Mouse (Mus musculus) adrenal gland, adult 18-20 months (tissue): ENCODE measurements around the gene Slc7a6. TPM values are rescaled to one million over a fixed set of nuclear protein-coding genes. Genes with fewer than 3 reads are reported as not detected.

Experiments used
- DNase-seq, 2 experiments: peaks; one replicate each; pipeline ENCODE4 v3.0.0; 2021 to 2022; ENCODE audit warnings: low spot score in 2 of 2
- long read RNA-seq, 2 experiments: library from polyadenylated mRNA; stranded (forward); transcript quantifications; one replicate each; pipeline ENCODE4 v2.0.0; 2021
- total RNA-seq, 2 experiments: library from RNA; stranded (reverse); gene quantifications; 1 replicate in 1 of 2; 2 replicates in 1 of 2; pipeline ENCODE4 v1.2.3; 2021

The Slc7a6 gene
- total RNA-seq, result 10 to 100 TPM; 21.5 to 28.0 TPM
- long read RNA-seq, experiment 1, partial matches to known transcripts, result 3 of 7 reads
- long read RNA-seq, experiment 1, other reads (novel, unspliced or antisense), result 2 of 7 reads
- long read RNA-seq, experiment 2, transcript Slc7a6-201 (10 exons, 3,750 nt), result major isoform, 7 of 13 reads
- long read RNA-seq, experiment 2, partial matches to known transcripts, result 3 of 13 reads
- long read RNA-seq, experiment 2, other reads (novel, unspliced or antisense), result 3 of 13 reads

DNA sequence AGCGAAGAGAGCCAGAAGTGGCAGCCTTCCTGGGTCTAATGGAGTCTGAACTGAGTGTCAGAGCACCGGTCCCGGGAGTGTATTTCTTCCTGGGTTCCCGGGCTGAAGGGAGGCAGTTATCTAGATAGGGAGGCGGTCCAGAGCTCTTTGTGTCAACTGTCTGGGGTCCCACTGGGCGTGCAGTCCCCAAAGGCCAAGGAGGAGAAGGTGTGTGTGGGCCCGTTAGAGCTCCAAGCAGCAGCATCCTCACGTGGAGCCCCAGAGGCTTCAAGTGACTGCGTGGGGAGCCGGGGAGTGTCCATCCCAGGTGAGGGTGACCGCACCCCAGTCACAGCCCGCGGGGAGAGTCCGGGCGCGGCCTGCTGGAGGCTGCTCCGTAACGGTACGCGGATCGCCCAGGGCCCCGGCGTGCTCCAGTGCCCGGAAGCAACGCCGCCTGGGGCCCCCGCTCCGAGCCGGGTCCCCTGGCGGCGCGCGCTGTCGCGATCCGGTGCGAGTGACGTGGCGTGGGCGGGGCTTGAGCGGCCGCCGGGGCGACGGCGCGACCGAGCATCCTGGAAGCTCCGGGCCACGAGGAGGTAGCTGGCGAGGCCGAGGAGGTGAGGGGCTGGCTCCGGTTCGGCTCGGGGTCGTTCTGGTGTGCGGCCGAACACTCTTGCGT is at the start of gene Slc7a6:
Gene Slc7a6, plus strand, starts transcription at position 502 of the 661 bp plus-strand sequence.
- DNase-seq, result peak; percentile 88 to 91

DNA sequence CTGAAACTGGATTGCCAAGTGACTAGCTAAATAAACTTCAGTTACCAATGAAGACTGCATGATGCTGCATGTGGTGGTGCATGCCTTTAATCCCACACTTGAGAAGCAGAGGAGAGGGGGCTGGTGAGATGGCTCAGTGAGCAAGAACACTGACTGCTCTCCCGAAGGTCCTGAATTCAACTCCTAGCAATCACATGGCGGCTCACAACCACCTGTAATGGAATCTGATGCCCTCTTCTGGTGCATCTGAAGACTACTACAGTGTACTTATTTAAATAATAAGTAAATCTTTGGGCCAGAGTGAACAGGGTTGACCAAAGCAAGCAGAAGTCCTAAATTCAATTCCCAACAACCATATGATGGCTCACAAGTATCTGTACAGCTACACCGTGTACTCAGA is 45.2 kb upstream of the Slc7a6 start:
- no peak for DNase-seq

DNA sequence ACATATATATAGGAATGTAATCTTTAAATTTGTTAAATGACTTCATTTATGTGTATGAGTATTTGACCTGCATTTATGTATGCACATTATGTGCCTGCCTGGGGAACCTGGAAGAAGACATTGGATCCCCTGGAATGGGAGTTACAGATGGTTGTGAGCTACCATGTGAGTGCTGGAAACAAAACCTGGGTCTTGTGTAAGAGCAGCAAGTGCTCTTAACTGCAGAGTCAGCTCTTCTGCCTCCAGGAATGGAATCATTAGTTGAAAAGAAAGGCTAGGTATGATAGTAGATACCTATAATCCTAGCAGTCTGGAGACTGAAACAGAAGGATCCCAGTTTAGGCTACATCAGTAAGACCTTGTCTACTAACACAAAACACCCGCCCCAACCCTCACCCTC is 42.6 kb upstream of the Slc7a6 start:
- DNase-seq, result no peak

DNA sequence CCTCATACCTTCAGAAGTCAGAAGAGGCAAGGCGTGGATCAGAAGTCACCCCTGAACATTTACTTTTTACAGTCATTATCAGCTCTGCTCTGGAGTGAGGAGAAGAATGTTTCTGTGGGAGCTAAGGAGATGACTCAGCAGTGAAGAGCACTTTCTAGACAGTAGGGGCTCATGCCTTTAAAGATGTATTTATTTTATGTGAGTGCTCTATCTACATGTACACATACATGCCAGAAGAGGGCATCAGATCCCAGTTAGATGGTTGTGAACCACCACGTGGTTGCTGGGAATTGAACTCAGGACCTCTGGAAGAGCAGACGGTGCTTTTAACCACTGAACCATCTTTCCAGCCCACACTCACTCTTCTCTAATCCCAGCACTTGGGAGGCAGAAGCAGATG is 41.6 kb upstream of the Slc7a6 start:
- DNase-seq, result no peak

DNA sequence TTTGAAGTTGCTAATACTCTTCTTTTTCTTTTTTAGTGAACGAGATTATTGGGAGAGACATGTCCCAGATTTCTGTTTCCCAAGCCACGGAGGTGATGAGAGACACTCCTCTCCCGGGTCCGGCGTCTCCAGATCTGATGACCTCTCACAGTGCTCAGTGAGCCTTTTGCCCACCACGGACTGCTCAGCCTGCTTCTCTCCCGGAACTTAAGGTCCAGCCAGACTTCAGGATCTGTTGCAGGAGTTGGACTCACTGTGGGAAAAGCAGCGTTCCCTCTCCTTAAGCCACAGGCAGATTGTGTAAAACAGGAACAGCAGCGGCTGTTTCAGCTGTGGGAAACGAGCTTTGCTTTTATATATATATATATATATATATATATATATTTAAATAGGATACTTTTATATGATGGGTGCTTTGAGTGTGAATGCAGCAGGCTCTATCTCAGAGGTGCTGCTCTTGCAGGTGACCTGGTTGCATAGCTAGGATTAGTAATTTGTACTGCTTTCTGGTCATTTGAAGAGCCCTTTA is 40.7 kb upstream of the Slc7a6 start:
- no peak for DNase-seq

DNA sequence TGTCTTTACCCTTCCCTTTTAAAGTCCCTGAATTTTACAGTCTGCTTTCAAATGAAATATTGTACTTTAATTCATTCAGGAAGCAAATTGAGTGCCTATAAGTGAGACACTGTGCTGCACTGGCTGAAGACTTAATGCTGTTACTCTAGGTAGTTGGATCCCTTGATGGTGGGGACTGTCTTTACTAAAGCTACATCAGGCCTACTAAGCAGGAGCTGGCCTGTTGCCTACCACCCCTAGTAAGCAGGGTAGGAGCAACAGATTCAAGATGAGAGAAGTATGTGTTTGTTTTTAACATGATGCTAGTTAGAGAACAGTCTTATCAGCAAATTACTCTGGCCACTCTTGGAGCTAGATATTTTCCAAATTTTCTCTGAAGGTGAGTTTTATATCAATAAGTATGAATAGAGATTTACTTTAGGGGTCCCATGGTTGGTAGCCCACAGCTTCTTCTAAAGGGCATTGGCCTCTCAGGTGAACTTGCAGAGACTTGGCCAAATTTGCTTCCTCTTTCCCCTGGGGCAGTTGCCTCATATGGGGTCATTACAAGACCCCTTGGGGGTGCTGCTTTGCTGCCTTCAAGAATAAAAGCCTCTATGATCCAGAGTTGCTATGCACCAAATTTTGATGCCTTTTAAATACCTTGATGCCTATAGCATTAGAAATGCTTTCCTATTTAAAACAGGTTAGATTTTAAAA is 39.3 kb upstream of the Slc7a6 start:
- DNase-seq, result no peak

DNA sequence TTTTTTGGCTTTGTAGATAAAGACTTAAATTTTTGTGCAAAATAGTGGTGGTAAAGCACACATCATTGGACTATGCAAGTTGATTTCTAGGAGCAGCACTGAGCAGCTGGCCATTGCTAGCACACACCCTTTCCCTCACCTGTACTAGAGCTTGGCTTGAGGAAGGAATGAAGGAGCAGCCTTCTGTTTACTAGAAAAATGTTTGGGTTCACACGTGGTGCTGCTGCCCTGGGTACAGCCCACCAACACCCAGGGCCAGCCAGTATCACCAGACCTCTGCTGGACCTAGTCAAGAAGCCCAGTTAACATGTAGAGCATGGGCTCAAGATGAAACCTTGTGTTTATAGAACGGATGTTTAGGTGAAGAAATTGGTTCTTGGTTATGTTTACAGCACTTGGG is 38.7 kb upstream of the Slc7a6 start:
- DNase-seq, result no peak

DNA sequence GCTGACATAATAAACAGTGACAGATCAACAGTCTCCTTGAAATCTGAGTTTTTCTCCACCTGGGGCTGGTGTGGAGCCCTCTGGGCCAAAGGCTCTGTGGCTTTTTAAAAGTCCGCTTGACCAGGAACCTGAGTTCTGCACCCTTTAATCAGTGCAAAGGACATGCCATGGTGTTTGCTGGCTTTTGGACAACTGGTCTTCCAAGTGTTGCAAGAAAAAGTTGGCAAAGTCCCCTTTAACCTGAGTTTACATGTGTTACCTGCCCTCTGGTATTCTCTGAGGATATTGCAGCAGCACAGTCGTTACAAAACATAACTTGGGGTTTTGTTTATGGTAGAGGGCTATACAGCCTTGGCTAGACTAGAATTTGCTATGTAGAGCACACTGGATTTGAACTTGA is 38.2 kb upstream of the Slc7a6 start:
- no peak for DNase-seq

DNA sequence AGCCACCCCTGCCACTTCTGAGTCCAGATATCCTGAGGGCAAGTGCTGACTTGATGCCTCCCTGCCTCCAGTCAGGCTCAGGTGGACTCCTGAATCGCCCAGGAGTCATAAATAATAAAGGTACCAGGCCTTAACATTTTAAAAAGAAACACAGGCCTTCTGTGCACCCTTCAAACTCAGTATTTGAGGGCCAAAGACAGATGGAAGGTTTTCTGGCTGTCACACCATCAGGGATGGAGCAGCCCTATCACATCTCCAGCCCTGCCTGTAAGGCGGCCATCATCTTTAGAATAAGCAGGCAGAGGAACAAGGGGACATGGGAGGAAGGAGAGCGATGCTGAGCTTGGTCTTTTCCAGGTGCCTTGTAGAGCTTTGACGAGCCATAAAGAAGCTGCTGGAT is 37.6 kb upstream of the Slc7a6 start:
- DNase-seq, result no peak

DNA sequence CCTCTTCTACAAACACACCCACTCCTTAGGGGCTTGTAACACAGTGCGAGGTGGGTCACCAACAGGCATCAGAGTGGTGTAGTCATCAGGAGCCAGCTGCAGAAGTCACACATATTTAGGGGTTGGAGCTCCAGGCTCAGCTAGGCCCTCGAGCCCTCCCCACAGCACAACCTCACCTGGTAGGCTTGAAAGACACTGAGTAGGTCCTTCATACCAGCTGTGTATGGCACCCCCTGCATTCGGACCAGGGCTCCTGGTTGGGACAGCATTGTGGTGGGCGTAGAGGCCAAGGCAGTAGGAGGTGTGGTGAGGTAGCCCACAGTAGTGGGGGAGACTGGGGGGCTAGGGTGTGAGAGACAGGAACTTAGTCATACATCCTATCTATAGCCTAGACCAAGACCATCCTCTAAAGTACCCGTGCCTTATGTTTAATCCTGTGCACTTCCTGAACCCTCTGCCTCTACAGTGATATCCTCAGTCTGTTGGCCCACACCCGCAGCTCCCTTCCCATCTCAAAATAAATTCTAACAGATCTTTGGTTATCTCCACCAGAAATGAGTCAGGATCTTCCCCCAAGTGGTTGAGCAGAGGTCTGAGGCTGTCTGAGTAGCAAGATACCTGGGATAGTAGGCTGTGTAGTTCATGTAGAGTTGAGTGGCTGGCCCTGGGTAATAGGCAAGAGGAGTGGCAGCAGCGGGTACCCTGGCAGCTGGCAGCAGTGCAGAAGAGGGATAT is 37.0 kb upstream of the Slc7a6 start:
- no peak for DNase-seq

DNA sequence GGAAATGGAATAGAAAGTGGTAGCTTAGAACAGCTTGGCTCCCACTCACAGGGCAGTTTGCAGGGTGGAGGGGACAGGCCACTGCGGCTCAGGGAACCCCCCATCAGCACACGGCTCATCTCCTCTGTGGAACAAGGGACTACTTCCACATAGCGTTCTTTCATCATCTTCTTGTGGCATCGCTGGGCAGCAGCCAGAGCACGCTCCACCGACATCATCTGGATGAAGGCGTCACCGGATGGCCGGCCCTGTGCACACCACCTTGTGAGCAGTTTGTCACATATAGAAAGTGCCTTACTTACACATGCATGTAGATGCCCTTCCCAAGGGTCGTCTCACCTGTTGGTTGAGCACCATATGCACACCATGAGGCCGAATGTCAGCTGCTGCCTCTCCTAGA is 36.3 kb upstream of the Slc7a6 start:
- DNase-seq, result no peak

DNA sequence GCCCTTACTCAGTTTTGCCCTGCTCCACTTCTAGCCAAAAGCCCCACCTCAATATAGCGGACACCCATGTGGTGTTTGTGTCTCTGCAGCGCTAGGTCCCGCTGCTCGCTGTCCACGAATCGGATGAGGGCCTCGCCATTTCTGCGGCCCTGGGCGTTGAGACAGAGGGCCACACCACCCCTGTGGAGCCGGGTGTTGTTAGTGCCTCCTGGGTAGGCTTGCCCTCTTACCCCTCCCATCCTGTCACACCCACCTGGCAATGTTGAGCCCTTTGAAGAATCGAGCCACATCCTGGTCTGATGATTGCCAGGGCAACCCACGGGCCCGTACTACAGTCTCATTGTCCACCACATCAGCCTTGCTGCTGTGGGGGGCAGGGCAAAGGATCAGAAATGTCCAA is 35.1 kb upstream of the Slc7a6 start:
- no peak for DNase-seq

DNA sequence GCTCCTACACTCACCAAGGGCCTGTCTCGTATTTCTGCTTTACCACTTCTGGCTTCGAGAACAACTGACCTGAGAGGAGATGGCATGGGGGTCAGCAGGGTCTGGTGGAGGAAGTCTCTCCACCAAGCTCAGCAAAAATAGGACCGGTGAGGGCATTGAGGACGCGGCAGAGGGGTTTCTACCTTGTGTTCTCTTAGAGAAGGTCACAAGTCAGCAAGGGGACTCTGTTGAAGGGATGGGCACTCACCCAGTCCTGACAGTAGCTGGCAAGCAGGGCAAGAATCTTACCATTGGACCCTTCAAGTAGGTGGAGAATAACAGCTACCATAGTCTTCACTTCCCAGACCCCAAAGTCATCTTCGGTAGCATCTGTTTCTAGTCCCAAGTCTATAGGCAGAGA is 34.7 kb upstream of the Slc7a6 start:
- DNase-seq, result no peak

DNA sequence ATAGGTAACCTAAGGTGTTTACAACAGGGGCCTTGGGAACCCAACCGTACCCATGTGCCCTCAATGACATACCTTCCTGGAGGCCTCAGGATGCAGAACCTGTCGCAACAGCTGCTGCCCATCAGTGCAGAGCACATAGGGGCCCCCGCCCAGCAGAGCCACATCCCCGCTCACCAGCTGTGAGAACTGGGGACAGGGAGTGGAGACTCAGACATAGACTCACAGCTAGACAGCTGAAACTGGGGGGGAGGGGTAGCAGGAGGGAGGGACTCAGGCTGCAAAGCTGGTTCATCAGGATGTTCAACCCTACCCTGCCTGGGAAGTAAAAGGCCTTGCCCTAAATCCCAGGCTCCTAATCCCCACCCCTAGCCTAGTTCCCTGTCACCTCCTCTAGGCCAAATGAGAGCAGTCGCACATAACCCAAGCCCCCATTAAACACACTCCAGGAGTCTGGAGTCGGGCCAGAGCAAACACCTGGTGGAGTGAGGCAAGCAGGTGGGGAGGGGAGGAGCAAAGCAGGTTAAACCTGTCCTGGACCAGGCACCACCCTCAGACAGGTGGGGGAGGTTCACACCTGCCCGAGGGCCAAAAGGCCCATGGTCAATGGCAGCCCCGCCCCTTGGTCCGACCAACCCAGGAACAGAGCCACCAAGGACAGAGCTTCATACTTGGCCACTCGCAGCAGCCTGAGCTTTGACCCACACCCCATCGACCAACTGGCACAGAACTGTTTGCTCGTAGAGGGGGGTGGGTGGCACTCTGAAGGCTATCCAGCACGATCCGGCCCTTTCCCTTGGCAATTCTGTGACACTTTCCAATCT is 33.7 kb upstream of the Slc7a6 start:
- DNase-seq, result no peak

DNA sequence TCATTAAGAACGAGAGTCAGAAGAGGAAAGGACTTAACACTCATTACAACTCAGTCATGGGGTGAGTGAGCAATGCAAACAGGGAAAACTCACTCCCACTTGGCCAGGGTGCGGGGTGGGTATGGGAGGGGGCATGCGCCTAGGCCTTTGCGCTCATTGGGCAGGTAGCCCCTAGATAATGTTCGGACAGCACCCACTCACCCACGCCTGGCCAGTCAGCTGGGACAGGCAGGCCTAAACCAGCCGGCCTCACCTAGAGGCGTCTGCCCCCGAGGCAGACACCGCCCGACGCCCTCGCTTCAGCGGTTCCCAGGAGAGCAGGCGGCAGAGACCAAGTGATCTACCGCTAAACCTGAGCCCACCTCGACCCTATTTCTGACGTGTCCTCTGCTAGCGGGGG is 33.0 kb upstream of the Slc7a6 start:
- no peak for DNase-seq

DNA sequence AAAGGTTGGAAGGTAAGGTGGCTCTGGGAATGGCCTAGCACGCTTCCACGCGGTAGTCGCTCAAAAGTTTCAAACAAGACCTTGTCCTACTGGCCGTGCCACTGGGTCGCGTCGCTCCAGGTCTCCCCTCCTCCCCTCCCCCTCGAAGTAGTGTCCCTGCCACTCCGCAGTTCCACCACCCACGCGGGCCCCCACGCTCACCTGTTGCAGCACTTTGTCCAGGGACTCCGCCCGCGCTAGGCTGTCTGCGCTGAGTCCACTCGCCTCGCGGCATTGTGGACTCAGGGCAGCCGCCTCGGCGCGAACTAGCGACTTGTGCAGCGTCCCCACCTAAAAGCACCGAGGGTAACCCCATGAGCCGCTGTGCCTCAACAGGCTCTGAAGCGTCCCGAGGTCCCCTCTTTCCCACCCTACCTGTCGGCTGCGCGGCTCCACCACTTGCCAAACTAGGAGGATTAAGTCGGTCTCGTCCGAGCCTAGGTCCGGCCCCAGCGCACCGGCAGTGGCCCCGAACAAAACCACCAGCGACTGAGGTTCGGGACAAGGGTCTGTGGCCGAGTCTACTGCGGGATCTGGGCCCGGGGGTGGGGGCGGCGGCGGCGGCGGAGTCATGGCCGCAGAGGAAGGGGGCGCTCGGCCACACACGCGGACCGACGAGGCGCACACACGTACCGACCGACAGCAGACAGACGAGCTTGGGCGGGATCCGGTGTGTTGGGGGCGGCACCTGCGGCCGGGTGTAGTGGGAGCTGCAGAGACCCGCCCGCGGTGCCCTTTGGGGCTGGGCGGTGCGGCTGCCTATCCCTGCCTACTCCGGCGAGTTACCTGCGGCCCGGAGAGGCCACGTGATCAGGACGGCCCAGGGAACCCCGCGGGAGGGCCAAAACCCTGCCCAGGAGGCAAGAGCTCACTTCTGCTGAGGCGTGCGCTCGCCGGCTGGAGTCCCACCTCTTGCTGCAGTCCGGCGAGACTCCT is 32.2 kb upstream of the Slc7a6 start, which contains the start of gene Esrp2:
Gene Esrp2, minus strand, starts transcription at position 819 of the 975 bp plus-strand sequence.
- DNase-seq, result no peak

DNA sequence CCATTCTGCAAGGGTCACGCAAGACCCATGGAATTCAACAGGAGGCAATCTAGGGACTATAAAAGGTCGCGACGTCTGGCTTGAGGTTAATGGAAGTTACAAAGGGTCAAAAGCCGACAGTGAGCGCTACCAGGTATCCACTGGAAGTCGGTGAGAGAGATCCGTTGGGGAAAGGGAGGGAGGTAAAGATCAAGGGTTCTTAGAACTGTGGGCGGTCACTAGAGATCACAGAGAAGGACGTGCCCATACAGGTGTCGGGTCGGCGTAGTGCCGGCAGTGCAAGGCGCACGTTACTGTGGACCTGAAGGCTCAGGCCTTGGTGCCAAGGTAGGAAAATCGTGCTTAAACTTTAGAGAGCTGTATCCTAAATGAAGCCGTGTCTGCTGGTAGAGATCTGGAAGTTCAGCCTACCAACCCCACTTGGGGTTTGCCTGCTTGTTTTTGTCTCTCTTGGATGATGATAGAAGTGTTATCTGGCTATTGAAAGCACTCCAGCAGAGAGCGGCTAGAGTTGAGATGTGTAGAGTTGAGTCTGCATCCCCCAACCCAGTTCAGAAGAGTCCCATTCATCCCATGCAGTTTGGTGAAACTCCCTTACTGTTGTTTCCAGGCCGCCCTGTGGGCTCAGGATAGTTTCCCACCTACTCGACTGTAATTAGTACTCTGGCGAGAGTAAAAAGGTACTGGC is 31.3 kb upstream of the Slc7a6 start:
- DNase-seq, result no peak

DNA sequence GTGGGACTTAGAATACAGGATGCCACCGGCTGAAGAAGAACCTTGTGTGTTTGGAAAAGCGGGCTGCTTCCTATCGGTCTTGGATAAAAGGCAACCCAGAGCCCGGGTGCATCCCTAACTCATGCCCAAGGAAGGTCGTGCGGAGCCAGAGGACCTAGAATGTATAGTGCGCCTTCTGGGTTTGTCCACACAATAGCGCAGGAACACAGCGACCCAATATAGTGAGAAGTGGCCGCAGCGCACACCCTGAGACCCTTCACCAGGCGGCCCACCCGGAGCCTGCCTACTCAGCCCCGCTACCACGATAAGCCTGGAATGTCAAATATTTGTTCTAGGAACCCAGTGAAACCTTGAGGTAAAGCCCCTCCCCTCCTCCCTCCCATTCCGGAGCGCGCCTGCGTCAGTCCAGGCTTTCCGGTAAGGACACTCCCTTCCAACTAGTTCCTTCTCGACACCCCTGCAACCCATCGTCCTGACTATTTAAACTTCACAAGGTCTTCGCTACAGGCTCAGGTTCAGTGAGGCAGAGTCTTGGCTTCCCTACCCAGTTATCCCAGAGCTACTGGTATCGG is 30.7 kb upstream of the Slc7a6 start:
- DNase-seq, result peak; percentile 70 to 75
